Mouse (Mus musculus) spleen, adult 2 months (tissue): ENCODE data around the gene Zfp663. TPM values are rescaled to one million over a fixed set of nuclear protein-coding genes. Genes with fewer than 3 reads are reported as not detected.

Experiments used
- DNase-seq, 2 experiments: peaks; one replicate each; pipeline versions ENCODE4 v3.0.0 to v3.0.0-alpha.2; 2012 to 2021; ENCODE audit warnings: low spot score in 2 of 2, low read depth in 1 of 2
- H3K27ac ChIP-seq: fragments of 200-500 bp; 2 replicates; pipeline ENCODE4 v1.5.1; 2012; ENCODE audit warnings: low read length, inconsistent platforms; ENCODE audit not compliant: insufficient read depth
- H3K27me3 ChIP-seq: fragments of 200-500 bp; 2 replicates; pipeline ENCODE4 v1.6.1; 2012; ENCODE audit warnings: mild to moderate bottlenecking, moderate library complexity, low read length, inconsistent platforms; ENCODE audit not compliant: control insufficient read depth, insufficient read depth
- H3K36me3 ChIP-seq: fragments of 200-500 bp; 2 replicates; pipeline ENCODE4 v1.6.1; 2012; ENCODE audit warnings: mild to moderate bottlenecking, low read length, inconsistent platforms; ENCODE audit not compliant: control insufficient read depth, insufficient read depth
- H3K4me1 ChIP-seq: fragments of 200-500 bp; 2 replicates; pipeline ENCODE4 v1.6.1; 2011; ENCODE audit warnings: inconsistent platforms; ENCODE audit not compliant: control insufficient read depth, insufficient read depth, insufficient read length
- H3K4me3 ChIP-seq: fragments of 200-500 bp; 2 replicates; pipeline ENCODE4 v1.5.1; 2011; ENCODE audit warnings: mild to moderate bottlenecking, inconsistent platforms; ENCODE audit not compliant: insufficient read depth, insufficient read length; ENCODE audit errors: extremely low read depth
- CTCF ChIP-seq: fragments of 200-500 bp; IDR thresholded peaks from 2 replicates; pipeline ENCODE4 v1.5.1; 2011; ENCODE audit warnings: mild to moderate bottlenecking, inconsistent platforms; ENCODE audit not compliant: insufficient read depth, insufficient read length, insufficient replicate concordance; ENCODE audit errors: extremely low read depth
- POLR2A ChIP-seq: fragments of 200-500 bp; IDR thresholded peaks from 2 replicates; pipeline ENCODE4 v1.6.1; 2011; ENCODE audit warnings: low read depth, low read length, inconsistent platforms
- WGBS: fragments of 180-500 bp; shearing (Covaris S2); methylation state at CpG from one replicate; pipeline ENCODE4 v1.1.7; 2018; 5-methylcytosine and 5-hydroxymethylcytosine counted together
- polyA plus RNA-seq: library from polyadenylated mRNA; depleted of rRNA; stranded (reverse); fragments of >200 nt; gene quantifications from 2 replicates; pipeline ENCODE4 v1.2.3, GENCODE M21; 2012; rRNA removed

The Zfp663 gene
- polyA plus RNA-seq, result 0.13 TPM in 1 of 2 replicates, not detected in the other

GRCm38 (mm10) chr2:165368496-165368895 is at the start of gene Zfp663:
TSS of gene Zfp663 (minus strand) at chr2:165368729.
- H3K27ac ChIP-seq, result no peak within 1 kb of the TSS
- no peaks in the 10 kb centered on the region for H3K36me3 ChIP-seq
- no peak for DNase-seq
- H3K4me1 ChIP-seq, result no peaks in the 10 kb centered on the region
- no peak for TF ChIP-seq CTCF
- TF ChIP-seq POLR2A, result no peak
- H3K27me3 ChIP-seq, result peaks cover 3% of the 10 kb centered on the region
- 20% methylated on average over 27 of the region's 27 CpGs for WGBS
- no peak within 1 kb of the TSS for H3K4me3 ChIP-seq

- no peak for TF ChIP-seq CTCF
- TF ChIP-seq POLR2A, result no peak
- no peaks in the 10 kb centered on the region for H3K4me1 ChIP-seq
- no peak overlapping the region for H3K4me3 ChIP-seq
- no peaks in the 10 kb centered on the region for H3K27me3 ChIP-seq
- H3K36me3 ChIP-seq, result no peaks in the 10 kb centered on the region
- DNase-seq, result no peak
- no peak overlapping the region for H3K27ac ChIP-seq
- 66% methylated on average over 7 of the region's 7 CpGs for WGBS
Observed at GRCm38 (mm10) chr2:165417291-165417690, 48.8 kb upstream of the Zfp663 start.

GRCm38 (mm10) chr2:165415795-165416194 is 47.3 kb upstream of the Zfp663 start:
- no peak for TF ChIP-seq POLR2A
- TF ChIP-seq CTCF, result no peak
- Histone ChIP-seq H3K27ac (no peak overlapping the region), H3K36me3 (no peaks in the 10 kb centered on the region), H3K27me3 (no peaks in the 10 kb centered on the region), H3K4me3 (no peak overlapping the region), H3K4me1 (no peaks in the 10 kb centered on the region)
- no peak for DNase-seq
- 86% methylated on average over 6 of the region's 6 CpGs for WGBS

GRCm38 (mm10) chr2:165415141-165415721 is 46.7 kb upstream of the Zfp663 start:
- Histone ChIP-seq H3K4me1 (no peaks in the 10 kb centered on the region), H3K36me3 (no peaks in the 10 kb centered on the region), H3K4me3 (no peak overlapping the region), H3K27ac (no peak overlapping the region), H3K27me3 (no peaks in the 10 kb centered on the region)
- no peak for DNase-seq
- 70% methylated on average over 11 of the region's 11 CpGs for WGBS
- no peak for TF ChIP-seq CTCF
- no peak for TF ChIP-seq POLR2A

GRCm38 (mm10) chr2:165414321-165414720 is 45.8 kb upstream of the Zfp663 start:
- DNase-seq, result no peak
- no peaks in the 10 kb centered on the region for H3K27me3 ChIP-seq
- no peaks in the 10 kb centered on the region for H3K4me1 ChIP-seq
- H3K27ac ChIP-seq, result no peak overlapping the region
- H3K4me3 ChIP-seq, result no peak overlapping the region
- no peaks in the 10 kb centered on the region for H3K36me3 ChIP-seq
- no peak for TF ChIP-seq CTCF
- no peak for TF ChIP-seq POLR2A
- 86% methylated on average over 5 of the region's 5 CpGs for WGBS

GRCm38 (mm10) chr2:165413884-165414283 is 45.4 kb upstream of the Zfp663 start:
- Histone ChIP-seq H3K36me3 (no peaks in the 10 kb centered on the region), H3K27ac (no peak overlapping the region), H3K27me3 (no peaks in the 10 kb centered on the region), H3K4me1 (no peaks in the 10 kb centered on the region), H3K4me3 (no peak overlapping the region)
- no peak for DNase-seq
- 64% methylated on average over 3 of the region's 3 CpGs for WGBS
- TF ChIP-seq CTCF (no peak), POLR2A (no peak)

GRCm38 (mm10) chr2:165407700-165408301 is 39.3 kb upstream of the Zfp663 start:
- peak in 1 of 2 experiments; percentile 66 for DNase-seq
- TF ChIP-seq POLR2A (no peak), CTCF (peak; percentile 79; the same call in 1 of the 2 replicates)
- no peak overlapping the region for H3K4me3 ChIP-seq
- no peak overlapping the region for H3K27ac ChIP-seq
- H3K27me3 ChIP-seq, result no peaks in the 10 kb centered on the region
- 25% methylated on average over 10 of the region's 10 CpGs for WGBS
- no peaks in the 10 kb centered on the region for H3K4me1 ChIP-seq
- H3K36me3 ChIP-seq, result no peaks in the 10 kb centered on the region
